Mouse (Mus musculus): ENCODE data around the gene Kcna6. TPM values are rescaled to one million over a fixed set of nuclear protein-coding genes. Genes with fewer than 3 reads are reported as not detected.

The Kcna6 gene
- total RNA-seq (2021), result 1 to 10 TPM; 2.0 to 2.1 TPM

DNA sequence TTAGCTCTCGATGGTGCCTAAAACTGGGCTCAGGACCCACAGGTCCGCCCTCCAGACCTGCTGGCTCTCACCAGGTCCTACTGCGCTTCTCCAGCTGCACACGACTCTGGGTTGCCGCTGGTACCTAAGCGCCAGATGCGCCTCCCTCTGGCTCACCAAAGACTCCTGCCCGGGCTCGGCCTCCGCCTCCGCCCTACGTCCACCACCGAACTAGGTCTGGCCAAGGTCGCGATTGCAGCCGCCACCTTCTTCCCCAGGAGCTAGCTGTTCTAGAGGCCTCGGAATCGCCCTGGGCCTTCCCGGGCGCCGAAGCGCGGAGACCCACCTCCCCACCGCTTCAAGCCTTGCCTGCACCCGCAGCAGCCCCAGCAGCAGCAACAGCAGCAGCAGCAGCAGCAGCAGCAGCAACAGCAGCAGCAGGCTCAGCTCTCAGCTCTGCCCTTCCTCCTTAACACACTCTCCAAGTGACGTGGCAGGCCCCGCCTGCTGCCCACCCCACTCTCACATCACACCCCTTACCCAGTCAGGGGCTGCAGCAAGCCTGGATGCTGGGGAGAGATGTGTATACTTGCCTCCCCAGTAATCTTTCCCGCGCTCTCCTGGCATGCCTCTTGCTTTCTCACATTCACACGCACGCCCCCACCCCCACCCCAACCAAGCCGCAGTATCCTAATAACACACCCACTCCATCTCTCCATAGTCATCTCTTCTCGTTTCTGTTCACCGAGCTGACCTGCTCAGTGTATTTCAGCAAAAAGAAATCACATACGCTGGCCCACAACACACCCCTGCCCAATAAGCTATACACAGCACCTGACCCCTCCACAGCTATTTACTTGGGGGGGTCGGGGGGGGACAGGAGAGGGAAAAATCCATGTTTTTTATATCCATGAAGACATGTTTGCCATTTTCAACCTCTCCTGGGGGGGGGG lies at the start of gene Kcna6:
Gene Kcna6 (minus strand): TSS at position 464 of the 932 bp plus-strand sequence.
- no peak for DNase-seq

- no peak for DNase-seq
Measured at GRCm38 (mm10) chr6:126788863-126789262, 48.4 kb upstream of the Kcna6 start.

GRCm38 (mm10) chr6:126784206-126784605 lies 43.7 kb upstream of the Kcna6 start:
- DNase-seq, result no peak

- DNase-seq, result no peak
Measured at GRCm38 (mm10) chr6:126783651-126784066, 43.2 kb upstream of the Kcna6 start.

GRCm38 (mm10) chr6:126783056-126783455 lies 42.6 kb upstream of the Kcna6 start:
- no peak for DNase-seq

- DNase-seq, result no peak
Measured at GRCm38 (mm10) chr6:126777889-126778288, 37.4 kb upstream of the Kcna6 start.

GRCm38 (mm10) chr6:126773873-126774272 lies 33.4 kb upstream of the Kcna6 start:
- DNase-seq, result no peak

DNA sequence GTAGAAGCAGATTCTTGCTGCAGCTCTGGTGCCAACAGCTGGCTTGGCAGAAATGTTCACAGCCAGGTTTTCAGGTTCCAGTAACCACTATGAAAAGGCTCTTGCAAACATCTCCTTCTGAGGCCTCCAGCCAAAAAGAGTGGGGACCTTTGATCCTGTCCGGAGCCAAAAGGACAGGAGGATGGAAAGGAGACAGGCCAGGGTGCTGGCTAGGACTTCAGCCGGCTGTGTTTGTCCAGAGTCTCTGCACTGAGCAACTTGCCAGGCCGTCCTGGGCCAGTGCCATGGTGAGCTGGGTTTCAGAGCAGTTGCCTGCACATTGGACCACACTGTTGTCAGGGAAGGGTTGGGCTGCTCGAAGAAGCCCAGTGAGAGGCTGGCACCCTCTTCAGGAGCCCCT lies 31.9 kb upstream of the Kcna6 start:
- DNase-seq, result peak; percentile 26

- no peak for DNase-seq
Measured at GRCm38 (mm10) chr6:126770146-126770731, 29.8 kb upstream of the Kcna6 start.

- no peak for DNase-seq
Measured at GRCm38 (mm10) chr6:126768957-126769665, 28.6 kb upstream of the Kcna6 start.

DNA sequence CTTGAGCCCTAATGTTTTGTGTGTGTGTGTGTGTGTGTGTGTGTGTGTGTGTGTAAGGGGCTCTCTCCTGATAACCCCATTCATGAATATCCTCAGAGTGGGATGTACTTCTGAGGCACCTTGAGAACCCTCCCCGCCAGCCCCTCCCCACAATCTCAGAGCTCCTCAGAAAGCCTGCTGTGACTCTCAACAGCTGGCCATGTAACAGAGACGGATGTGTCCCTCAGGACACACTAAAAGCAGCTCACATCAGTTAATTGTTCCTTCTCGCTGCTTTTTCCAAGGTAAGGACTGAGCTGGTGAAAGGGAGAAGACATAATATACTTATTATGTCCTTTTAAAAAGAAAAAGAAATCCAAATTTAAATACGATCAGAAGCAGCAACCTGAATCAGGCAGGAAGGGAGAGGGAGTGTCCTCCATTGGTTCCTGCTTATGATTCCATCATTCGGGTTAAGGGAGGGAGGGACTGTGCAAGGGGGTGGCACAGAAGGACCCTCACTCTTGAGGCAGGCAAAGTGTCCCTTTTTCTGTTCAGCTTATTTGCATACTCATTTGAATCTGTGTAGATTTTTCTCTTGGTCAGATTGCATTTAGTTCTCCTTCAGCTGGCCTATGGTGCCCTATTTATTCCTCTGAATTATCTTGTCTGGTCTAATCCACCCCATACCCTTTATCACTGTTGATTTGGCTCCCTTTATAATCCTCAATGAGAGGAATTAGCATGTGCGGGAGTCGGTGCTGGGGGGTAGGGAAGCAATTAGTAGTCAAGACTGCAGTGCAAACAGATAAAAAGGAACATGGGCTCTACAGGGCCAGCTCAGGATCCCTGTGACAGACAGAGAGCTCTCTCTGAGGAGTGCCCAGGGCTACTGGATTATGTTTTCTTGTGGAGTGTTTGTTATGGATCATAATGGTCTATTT lies 27.4 kb upstream of the Kcna6 start:
- no peak for DNase-seq

DNA sequence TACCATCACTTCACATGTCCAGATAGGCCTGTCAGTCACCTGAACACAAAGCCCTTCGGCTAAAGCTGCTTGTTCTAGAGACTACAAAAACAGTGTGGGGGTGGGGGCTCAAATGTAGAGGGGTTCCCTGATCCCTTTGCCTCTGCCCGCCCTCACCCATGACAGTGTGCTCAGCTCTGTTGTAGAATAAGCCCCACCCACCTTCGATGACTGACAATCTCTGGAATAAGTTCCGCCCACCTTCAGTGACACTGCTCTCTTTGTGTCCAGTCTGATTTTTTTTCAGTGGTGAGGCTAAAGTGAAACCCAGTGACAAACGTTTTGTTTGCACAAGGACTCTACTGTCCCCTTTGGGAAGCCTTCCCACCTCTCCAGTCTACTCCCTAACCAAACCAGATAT lies 26.1 kb upstream of the Kcna6 start:
- no peak for DNase-seq

DNA sequence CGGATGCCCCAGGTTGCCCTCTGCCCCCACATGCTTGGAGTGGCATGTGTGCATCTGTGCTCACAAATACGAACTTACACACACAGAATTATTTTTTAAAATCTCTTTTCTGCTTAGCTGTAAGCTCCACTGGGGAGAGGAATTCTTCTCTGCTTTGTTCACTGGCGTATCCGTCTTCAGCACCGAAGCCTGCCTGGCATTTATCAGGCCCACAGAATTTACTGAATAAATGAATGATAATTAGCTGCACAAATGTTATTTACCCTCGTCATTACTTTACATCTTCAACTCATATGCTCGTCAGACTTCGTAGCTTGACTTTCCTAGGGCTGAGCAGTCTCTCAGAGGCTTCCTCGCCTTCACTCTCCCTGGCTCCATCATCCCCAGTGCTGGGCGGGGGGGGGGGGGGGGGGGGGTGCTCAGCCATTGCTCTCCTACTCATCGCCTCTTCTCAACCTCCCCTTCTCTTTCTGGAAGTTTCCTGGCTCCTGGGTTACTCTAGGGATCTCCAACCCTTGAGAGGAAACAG lies 24.2 kb upstream of the Kcna6 start:
- no peak for DNase-seq

DNA sequence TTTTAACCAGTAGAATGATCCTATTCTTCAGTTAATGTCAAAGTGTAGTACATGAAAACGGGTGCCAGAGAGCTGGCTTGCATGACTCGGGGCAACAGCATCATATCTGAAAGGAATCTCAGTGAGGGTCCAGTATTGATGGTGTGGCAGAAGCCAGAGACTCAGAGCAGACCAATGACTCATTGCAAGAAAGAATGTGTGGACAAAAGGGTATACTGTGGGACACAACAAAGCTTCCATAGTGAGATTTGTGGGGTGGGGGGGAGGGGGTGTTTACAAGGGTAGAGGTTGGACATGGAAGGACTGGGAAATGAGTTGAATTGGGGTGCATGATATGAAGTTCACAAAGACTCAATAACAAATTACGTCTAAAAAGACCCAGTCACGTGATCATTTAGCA lies 20.9 kb upstream of the Kcna6 start:
- no peak for DNase-seq

- no peak for DNase-seq
Measured at GRCm38 (mm10) chr6:126755729-126756411, 15.4 kb upstream of the Kcna6 start.

GRCm38 (mm10) chr6:126752520-126752919 lies 12.0 kb upstream of the Kcna6 start:
- no peak for DNase-seq

- peak; percentile 30 for DNase-seq
Measured at GRCm38 (mm10) chr6:126745888-126746287, 5.4 kb upstream of the Kcna6 start.

- no peak for DNase-seq
Measured at GRCm38 (mm10) chr6:126742610-126743009, 2.1 kb upstream of the Kcna6 start.

- DNase-seq, result peak; percentile 55
Measured at GRCm38 (mm10) chr6:126739326-126740210, 906 bp downstream of the Kcna6 start.

- DNase-seq, result no peak
Measured at GRCm38 (mm10) chr6:126736996-126737395, 3.5 kb downstream of the Kcna6 start.
